Mouse (Mus musculus) forebrain, postnatal 0 days (tissue): ENCODE results near the gene Gm4724. TPM values are rescaled to one million over a fixed set of nuclear protein-coding genes. Genes with fewer than 3 reads are reported as not detected.
"Not testable (repeated sequence)": the region's sequence is repeated elsewhere in the genome, so short reads cannot be mapped to it uniquely, and the experiment has no call there.

Experiments
- ATAC-seq: fragments of 200-750 bp; cut with Nextera tagmentation; 2 replicates; pipeline ENCODE4 v1.8.0; 2017; ENCODE audit warnings: mild to moderate bottlenecking, moderate library complexity
- DNase-seq: peaks from one replicate; pipeline ENCODE4 v3.0.0-alpha.2; 2015
- H3K27ac ChIP-seq: fragments of 300-500 bp; sonication (generic); 2 replicates; pipeline ENCODE4 v1.5.1; 2014; ENCODE audit warnings: low read depth, mild to moderate bottlenecking, antibody characterized with exemption, low read length, moderate library complexity, mixed read lengths
- H3K27me3 ChIP-seq: fragments of 300-500 bp; sonication (generic); 2 replicates; pipeline ENCODE4 v1.6.1; 2014; ENCODE audit warnings: mild to moderate bottlenecking, low read length, mixed read lengths; ENCODE audit not compliant: insufficient read depth
- H3K36me3 ChIP-seq: fragments of 300-500 bp; sonication (generic); 2 replicates; pipeline ENCODE4 v1.6.1; 2014; ENCODE audit warnings: mild to moderate bottlenecking, moderate library complexity; ENCODE audit not compliant: insufficient read depth
- H3K4me1 ChIP-seq: fragments of 300-500 bp; sonication (generic); 2 replicates; pipeline ENCODE4 v1.6.1; 2014; ENCODE audit warnings: antibody characterized with exemption; ENCODE audit not compliant: insufficient read depth
- H3K4me2 ChIP-seq: fragments of 300-500 bp; sonication (generic); 2 replicates; pipeline ENCODE4 v1.6.1; 2014; ENCODE audit warnings: low read depth, mild to moderate bottlenecking, moderate library complexity
- H3K4me3 ChIP-seq: fragments of 300-500 bp; sonication (generic); 2 replicates; pipeline ENCODE4 v1.5.1; 2014; ENCODE audit warnings: low read depth, low read length, mixed read lengths
- H3K9ac ChIP-seq: fragments of 300-500 bp; sonication (generic); 2 replicates; pipeline ENCODE4 v1.6.1; 2014; ENCODE audit warnings: mild to moderate bottlenecking
- H3K9me3 ChIP-seq: fragments of 300-500 bp; sonication (generic); 2 replicates; pipeline ENCODE4 v1.6.1; 2016; ENCODE audit warnings: low read length
- WGBS: fragments of 180-500 bp; shearing (Covaris S2); extraction: QIAGEN DNeasy Blood & Tissue Kit; methylation state at CpG from one replicate; pipeline ENCODE4 v1.1.7; 2014; 5-methylcytosine and 5-hydroxymethylcytosine counted together
- polyA plus RNA-seq: library from polyadenylated mRNA; unstranded; fragments of >200 nt; fragmentation: Nextera tagmentation; extraction: Ambion mirVana; gene quantifications from 2 replicates; pipeline ENCODE4 v1.2.1, GENCODE M21; 2015
- total RNA-seq: library from RNA; depleted of rRNA; stranded (reverse); fragments of >200 nt; gene quantifications from 2 replicates; pipeline ENCODE4 v1.2.3, GENCODE M21; 2014; rRNA removed

Gm4724 gene
- 7.1 and 10.7 TPM in 2 replicates for total RNA-seq
- 30.1 and 32.0 TPM in 2 replicates for polyA plus RNA-seq

GRCm38 (mm10) chr2:175435707-175436106 is at the start of gene Gm4724:
Gm4724 (minus strand) TSS chr2:175435807.
- not testable (repeated sequence) for ATAC-seq, H3K9ac ChIP-seq, H3K4me3 ChIP-seq, H3K27me3 ChIP-seq, DNase-seq, H3K27ac ChIP-seq, H3K9me3 ChIP-seq, H3K4me1 ChIP-seq, H3K36me3 ChIP-seq, H3K4me2 ChIP-seq
- no CpG with 5 or more reads among the region's 4 CpGs for WGBS

- not testable (repeated sequence) for H3K4me2 ChIP-seq, ATAC-seq
These were observed 34.1 kb upstream of the Gm4724 start, which contains the start of gene Zfp965 for GRCm38 (mm10) chr2:175469685-175470084. Zfp965 (plus strand) TSS chr2:175469985.

More at GRCm38 (mm10) chr2:175469685-175470084, 34.1 kb upstream of the Gm4724 start, which contains the start of gene Zfp965:
- not testable (repeated sequence) for H3K27ac ChIP-seq, H3K9ac ChIP-seq, H3K9me3 ChIP-seq, H3K27me3 ChIP-seq, H3K36me3 ChIP-seq, H3K4me1 ChIP-seq, DNase-seq, H3K4me3 ChIP-seq
- no CpG with 5 or more reads among the region's 6 CpGs for WGBS

Other genes starting within 250 kb of the Gm4724 start
- 18.0 and 22.0 TPM in 2 replicates for gene Gm14391, start 228.9 kb downstream of the Gm4724 start, total RNA-seq
- 7.4 and 10.5 TPM in 2 replicates for gene Gm14391, start 228.9 kb downstream of the Gm4724 start, polyA plus RNA-seq
- not detected in 2 replicates for gene Gm14440, start 160.7 kb downstream of the Gm4724 start, total RNA-seq
- gene Gm14440, start 160.7 kb downstream of the Gm4724 start, polyA plus RNA-seq, result not detected in 2 replicates
- 14.5 and 18.9 TPM in 2 replicates for gene Gm4631, start 97.6 kb downstream of the Gm4724 start, total RNA-seq
- gene Gm4631, start 97.6 kb downstream of the Gm4724 start, polyA plus RNA-seq, result 4.7 and 7.8 TPM in 2 replicates
- 5.9 and 6.6 TPM in 2 replicates for gene Zfp968, start 63.4 kb downstream of the Gm4724 start, total RNA-seq
- 3.8 and 5.7 TPM in 2 replicates for gene Zfp968, start 63.4 kb downstream of the Gm4724 start, polyA plus RNA-seq
- 5.8 and 17.1 TPM in 2 replicates for gene Zfp965, start 34.2 kb upstream of the Gm4724 start, total RNA-seq
- gene Zfp965, start 34.2 kb upstream of the Gm4724 start, polyA plus RNA-seq, result 8.7 and 9.8 TPM in 2 replicates
- gene Gm11007, start 208.2 kb upstream of the Gm4724 start, total RNA-seq, result not detected in 2 replicates
- not detected in 2 replicates for gene Gm11007, start 208.2 kb upstream of the Gm4724 start, polyA plus RNA-seq